Mouse (Mus musculus): Measurements from ENCODE around the gene Gpx7. TPM values are rescaled to one million over a fixed set of nuclear protein-coding genes. Genes with fewer than 3 reads are reported as not detected.

Gpx7 gene
- 1 to 10 TPM; 5.7 to 6.0 TPM for total RNA-seq (2021)
- long read RNA-seq, experiment 1, transcript Gpx7-201 (3 exons, 1,289 nt): major isoform, 17 of 22 reads
- long read RNA-seq, experiment 1, partial matches to known transcripts: 2 of 22 reads
- long read RNA-seq, experiment 1, other reads (novel, unspliced or antisense): 1 of 22 reads
- long read RNA-seq, experiment 2, transcript Gpx7-201 (3 exons, 1,289 nt): major isoform, 23 of 29 reads
- long read RNA-seq, experiment 2, partial matches to known transcripts: 0 of 29 reads
- long read RNA-seq, experiment 2, other reads (novel, unspliced or antisense): 4 of 29 reads

GRCm38 (mm10) chr4:108406861-108407401, at the start of gene Gpx7:
Gene Gpx7 (minus strand): TSS chr4:108406961.
- no peak for DNase-seq
- intact Hi-C loops (cut with DNase I): loop anchor here (5.0 kb wide), 3 partner anchors 50 to 520 kb away; partner anchors contain the start of genes 0610037L13Rik and Tut4

DNA sequence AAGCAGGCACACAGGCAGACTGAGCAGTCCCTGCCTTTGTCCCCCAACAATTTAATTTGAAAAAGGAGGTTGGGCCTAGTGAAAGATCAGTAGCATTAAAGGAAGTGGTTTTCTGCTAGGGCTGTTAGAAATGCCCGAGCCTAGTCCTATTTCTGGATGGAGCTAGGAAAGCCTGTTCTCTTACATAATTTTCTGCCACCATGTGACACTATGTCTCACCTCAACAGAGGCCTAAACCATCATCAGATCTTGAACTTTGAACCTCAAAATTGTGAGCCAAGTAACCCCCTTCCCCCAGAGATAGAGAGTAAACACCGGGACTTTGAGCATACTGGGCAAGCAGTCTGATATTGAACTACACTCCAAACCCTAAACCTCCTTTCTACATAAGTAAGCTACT, 49.3 kb upstream of the Gpx7 start:
- intact Hi-C loops (cut with DNase I): loop anchor here (5.0 kb wide), 2 partner anchors 49 to 109 kb away; partner anchors contain the start of gene Gpx7

GRCm38 (mm10) chr4:108448091-108448490, 41.3 kb upstream of the Gpx7 start:
- intact Hi-C loops (cut with DNase I): no loop called here
- DNase-seq: no peak

More for the DNA sequence above, 49.3 kb upstream of the Gpx7 start:
- no peak for DNase-seq

GRCm38 (mm10) chr4:108438082-108438840, 31.5 kb upstream of the Gpx7 start:
- DNase-seq: no peak
- intact Hi-C loops (cut with DNase I): no loop called here

DNA sequence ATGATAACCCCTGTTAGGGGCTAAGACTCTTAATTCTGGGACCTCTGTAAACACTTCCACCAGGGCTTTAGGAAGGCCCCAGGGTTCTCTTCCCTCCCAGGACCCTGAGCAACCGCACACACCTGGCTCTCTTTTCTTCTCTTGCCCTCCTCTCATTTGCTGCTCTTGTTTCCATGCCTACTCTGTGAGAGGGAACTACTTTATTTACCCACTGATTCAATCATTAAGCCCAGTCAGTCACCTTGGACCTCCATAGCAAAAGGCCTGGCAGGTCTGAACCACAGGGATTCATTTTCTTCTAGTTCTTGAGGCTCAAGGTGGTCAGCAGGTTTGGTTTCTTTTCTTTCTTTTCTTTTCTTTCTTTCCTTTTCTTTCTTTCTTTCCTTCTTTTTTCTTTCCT, 29.5 kb upstream of the Gpx7 start:
- no peak for DNase-seq
- intact Hi-C loops (cut with DNase I): no loop called here

DNA sequence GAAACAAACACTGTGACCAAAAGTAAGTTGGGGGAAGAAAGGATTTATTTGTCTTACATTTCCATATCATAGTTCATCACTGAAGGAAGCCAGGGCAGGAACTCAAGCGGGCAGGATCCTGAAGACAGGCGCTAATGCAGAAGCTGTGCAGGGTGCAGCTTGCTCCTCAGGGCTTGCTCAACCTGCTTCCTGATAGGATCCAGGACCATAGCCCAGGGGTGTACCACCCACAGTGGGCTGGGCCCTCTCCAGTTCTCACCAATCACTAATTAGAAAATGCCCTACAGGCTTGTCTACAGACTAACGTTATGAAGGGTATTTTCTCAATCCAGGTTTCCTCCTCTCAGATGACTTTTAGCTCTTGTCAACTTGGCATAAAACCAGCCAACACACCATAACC, 28.9 kb upstream of the Gpx7 start:
- no peak for DNase-seq
- intact Hi-C loops (cut with DNase I): no loop called here

- no peak for DNase-seq
- intact Hi-C loops (cut with DNase I): no loop called here
These were observed 28.0 kb upstream of the Gpx7 start for GRCm38 (mm10) chr4:108434781-108435180.

GRCm38 (mm10) chr4:108434221-108434620, 27.5 kb upstream of the Gpx7 start:
- intact Hi-C loops (cut with DNase I): no loop called here
- no peak for DNase-seq

- intact Hi-C loops (cut with DNase I): no loop called here
- no peak for DNase-seq
These were observed 26.6 kb upstream of the Gpx7 start for GRCm38 (mm10) chr4:108433341-108433740.

DNA sequence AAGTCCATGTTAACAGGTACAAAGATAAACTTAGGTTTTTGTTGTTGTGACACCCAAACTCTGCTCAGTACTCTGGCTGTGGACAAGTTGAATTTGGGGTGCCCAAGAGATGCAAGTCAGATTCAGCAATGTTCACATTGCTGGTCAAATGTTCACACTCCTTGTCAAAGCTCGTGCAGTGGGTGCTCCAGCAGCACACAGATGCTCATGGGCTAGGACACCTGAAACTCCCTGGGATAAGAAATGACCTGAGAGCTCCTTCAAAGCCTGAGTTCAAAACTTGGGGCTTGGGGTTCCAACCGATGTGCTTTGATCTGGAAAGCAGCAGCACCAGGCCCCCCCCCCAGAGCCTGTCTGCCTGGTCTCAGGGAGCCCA, 24.8 kb upstream of the Gpx7 start:
- intact Hi-C loops (cut with DNase I): no loop called here
- DNase-seq: no peak

DNA sequence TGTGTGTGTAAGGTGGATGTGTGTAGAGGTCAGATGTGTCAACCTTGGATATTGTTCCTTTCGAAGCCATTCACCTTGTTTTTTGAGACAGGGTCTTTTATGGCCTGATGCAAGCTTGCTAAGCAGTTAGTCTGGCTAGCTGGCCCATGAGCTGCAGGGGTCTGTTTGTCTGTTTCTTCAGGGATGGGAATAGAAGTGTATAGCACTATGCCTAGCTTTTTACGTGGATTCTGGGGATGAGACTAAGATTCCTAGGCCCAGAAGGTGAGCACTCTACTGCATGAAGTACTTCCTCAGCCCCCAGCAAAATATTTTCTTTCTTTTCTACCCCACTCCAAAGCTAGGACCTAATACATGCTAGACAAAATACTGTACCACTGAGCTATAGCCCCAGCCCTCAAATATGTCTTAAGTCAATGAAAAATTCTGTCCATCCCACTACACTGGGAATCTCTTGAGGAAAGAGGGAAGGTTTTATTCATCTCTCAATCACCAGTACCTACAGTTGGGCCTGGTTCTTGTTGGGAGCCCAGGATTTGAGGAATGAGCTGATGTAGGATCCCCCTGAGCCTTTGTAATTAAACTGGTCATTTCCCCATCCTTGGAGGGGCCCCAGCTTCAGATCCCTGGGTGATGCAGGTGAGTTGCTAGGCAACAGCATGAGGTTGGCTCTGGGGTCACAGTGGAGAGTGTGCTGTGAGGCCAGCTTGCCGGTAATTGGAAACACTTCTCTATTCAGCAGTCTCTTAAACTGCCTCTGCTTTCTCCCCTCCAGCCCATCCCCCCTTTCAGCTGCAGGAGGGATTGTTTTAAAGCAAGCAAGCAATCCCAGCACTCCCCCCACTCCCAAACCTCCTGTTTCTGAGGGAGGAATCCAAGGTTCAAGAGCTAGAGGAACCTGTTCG, 24.1 kb upstream of the Gpx7 start:
- intact Hi-C loops (cut with DNase I): no loop called here

GRCm38 (mm10) chr4:108428341-108428721, 21.6 kb upstream of the Gpx7 start:
- intact Hi-C loops (cut with DNase I): no loop called here

More for the DNA sequence above, 24.1 kb upstream of the Gpx7 start:
- no peak for DNase-seq

GRCm38 (mm10) chr4:108427719-108428340, 21.1 kb upstream of the Gpx7 start:
- DNase-seq: no peak
- intact Hi-C loops (cut with DNase I): no loop called here

More at GRCm38 (mm10) chr4:108428341-108428721, 21.6 kb upstream of the Gpx7 start:
- DNase-seq: no peak

DNA sequence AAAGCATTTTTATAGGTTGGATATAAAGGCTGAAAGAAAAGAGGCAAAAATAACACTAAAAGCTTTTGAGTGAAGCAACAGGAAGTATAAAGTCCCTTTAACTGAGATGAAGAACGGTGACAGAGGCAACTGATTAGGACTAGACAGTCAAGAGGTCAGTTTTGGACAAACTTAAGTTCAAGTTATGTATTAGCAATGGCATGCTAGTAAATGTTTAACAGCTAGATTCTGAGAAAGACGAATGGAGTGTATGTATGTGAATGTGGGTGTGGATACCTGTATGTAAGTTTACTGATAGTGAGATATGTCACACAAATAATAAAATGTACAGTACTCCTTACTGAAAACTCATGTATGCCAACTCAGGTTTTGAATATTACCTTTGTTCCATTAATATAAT, 17.8 kb upstream of the Gpx7 start:
- intact Hi-C loops (cut with DNase I): no loop called here
- no peak for DNase-seq

DNA sequence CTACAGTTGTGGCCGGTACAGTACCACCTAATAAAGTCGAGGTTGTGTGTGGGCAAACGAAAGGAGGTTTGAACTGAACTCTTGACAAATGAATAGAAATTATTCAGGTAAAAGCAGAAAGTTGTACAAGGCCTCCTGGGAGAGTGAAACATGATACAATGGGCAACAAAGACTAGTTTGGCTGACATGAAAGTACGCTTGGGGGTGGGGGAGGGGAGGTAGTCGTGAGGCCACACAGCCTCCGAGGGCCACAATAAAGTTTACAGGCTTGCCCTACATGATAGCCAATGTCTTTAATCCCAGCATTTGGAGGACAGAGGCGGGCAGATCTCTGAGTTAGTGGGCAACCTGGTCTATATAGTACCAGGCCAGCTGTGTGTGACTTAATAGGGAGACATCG, 860 bp upstream of the Gpx7 start:
- no peak for DNase-seq
- intact Hi-C loops (cut with DNase I): loop anchor here (5.0 kb wide), 3 partner anchors 50 to 520 kb away; partner anchors contain the start of genes 0610037L13Rik and Tut4

DNA sequence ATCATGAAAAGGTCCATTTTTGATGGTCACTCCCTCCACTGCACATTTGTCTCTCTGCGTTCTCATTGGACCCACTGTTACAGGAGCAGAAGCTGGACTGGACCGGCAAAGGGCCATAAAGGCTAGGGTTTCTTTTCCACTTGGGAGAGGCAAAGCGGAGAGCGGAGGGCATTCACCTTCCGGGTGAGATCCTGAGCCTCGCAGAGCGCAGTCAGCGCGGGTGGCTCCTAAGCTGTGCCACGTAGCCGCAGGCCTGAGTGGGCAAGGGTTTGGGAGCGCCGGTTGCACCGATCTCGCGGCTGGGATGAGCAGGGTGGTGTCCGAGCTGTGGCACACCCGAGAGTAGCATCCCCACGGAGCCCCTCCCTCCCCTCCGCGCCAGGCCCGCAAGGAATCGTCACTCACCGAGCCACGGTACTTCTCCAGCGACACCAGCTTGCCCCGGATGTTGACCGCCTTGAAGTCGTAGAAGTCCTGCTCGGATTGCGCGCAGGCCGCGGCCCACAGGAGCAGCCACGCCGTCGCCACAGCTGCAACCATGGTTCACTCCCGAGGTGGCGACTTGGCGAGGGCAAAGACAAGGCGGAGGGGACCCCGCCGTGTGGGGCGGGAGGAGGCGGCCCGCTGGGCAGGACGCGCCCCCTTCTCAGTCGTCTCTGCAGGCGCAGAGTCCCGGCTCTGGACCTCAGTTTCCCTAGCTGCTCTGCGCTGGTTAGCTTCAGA, 462 bp downstream of the Gpx7 start:
- DNase-seq: peak; percentile 64 to 76
- intact Hi-C loops (cut with DNase I): loop anchor here (5.0 kb wide), 3 partner anchors 51 to 519 kb away; partner anchors contain the start of genes 0610037L13Rik and Tut4

DNA sequence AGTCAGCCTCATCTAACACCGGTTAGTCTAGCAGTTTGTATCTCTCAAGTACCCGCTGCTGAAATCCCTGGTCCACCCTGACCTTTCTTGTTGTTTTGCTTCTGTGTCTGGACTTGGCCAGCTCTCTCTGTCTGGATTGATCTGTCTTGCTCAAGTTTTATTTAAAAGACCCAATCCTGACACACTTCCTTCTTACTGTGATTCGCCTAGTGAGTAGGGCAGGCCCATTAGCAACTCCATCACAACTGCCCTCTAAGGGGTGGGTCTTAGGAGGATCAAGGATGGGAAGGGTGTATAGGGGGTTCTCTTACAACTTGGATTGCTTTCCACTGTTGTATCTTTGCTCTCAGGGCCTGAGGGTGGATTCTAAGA, 1.0 kb downstream of the Gpx7 start:
- no peak for DNase-seq
- intact Hi-C loops (cut with DNase I): loop anchor here (5.0 kb wide), 3 partner anchors 52 to 518 kb away; partner anchors contain the start of genes 0610037L13Rik and Tut4

- intact Hi-C loops (cut with DNase I): no loop called here
These were observed 2.7 kb downstream of the Gpx7 start for GRCm38 (mm10) chr4:108403861-108404635.

More at GRCm38 (mm10) chr4:108403861-108404635, 2.7 kb downstream of the Gpx7 start:
- no peak for DNase-seq
